Mouse (Mus musculus) adrenal gland (tissue): ENCODE measurements at regions not wholly inside any gene's neighbourhood (a gene's known extent, or its start where the extent isn't known, plus 50 kb on each side); places are given as distances from the start of the nearest gene placed in this dataset.

Experiments
- intact Hi-C: fragments of 180-260 bp; cut with DNase I; formaldehyde crosslinking; loops from one replicate; pipeline ENCODE4 v1.15.1; 2025

GRCm38 (mm10) chr12:107356211-107356610 lies 132.2 kb upstream of the 3110018I06Rik start:
- intact Hi-C loops: no loop called here

- intact Hi-C loops: no loop called here
These were observed 131.5 kb upstream of the 3110018I06Rik start for GRCm38 (mm10) chr12:107356974-107357373.

DNA sequence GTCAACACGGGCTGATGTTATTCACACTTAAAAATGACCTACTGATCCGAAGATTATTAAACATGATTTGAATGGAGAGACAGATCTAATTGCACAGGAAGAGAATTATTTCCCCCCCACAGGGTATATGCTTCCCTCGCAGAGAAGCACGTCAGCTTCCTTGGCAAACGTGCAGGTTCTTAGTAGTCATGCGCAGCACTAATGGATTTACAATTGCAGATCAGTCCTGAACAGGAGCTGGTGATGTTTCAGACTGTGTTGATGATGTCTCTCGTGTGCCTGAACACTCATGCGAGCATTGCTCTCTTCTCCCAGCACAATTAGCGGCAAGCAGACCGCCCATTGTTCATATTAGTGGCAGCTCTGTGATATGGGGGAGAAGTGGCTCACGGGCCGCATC lies 127.9 kb upstream of the 3110018I06Rik start:
- intact Hi-C loops: no loop called here

GRCm38 (mm10) chr12:107361606-107362005 lies 126.8 kb upstream of the 3110018I06Rik start:
- intact Hi-C loops: no loop called here

- intact Hi-C loops: no loop called here
These were observed 126.3 kb upstream of the 3110018I06Rik start for GRCm38 (mm10) chr12:107362120-107362519.

DNA sequence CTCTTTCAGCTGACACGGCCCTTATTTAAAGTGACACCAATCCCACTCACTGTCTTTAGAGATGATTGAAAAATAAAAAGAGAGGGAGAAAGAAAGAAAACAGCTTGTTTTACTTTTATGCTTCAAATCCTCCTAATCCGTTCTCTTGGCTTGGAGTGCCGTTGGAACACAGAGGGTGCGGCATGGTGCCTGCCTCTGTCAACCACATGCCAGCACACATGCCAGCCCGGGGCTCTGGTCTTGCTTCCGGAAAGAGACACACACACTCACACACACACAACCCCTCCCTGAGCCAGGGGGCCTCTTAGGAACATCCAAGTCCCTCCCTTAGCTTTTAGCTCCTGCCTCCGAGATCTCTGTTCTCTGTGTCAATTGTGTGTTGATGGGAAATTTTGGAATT lies 116.2 kb upstream of the 3110018I06Rik start:
- intact Hi-C loops: no loop called here

GRCm38 (mm10) chr12:107392050-107392795 lies 96.2 kb upstream of the 3110018I06Rik start:
- intact Hi-C loops: no loop called here

DNA sequence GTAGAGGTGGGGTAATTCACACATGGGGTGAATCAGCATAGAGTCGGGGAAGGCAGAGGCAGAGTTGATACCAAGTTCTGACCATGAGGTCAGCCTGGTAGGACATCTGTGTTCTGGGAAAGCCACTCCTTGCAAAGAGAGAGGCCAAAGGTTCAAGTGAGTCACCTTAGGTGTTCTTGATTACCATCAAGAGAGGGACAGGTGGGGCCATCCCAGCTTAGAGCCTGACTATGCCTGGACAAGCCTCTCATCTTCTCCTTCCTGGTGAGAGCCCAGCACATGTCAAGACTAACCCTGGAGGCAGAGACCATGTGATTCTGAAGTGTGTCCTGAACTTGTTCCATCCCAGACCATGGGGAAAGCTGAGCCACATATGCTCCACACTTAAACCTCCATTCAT lies 94.0 kb upstream of the 3110018I06Rik start:
- intact Hi-C loops: no loop called here

GRCm38 (mm10) chr12:107404821-107405220 lies 83.6 kb upstream of the 3110018I06Rik start:
- intact Hi-C loops: no loop called here

DNA sequence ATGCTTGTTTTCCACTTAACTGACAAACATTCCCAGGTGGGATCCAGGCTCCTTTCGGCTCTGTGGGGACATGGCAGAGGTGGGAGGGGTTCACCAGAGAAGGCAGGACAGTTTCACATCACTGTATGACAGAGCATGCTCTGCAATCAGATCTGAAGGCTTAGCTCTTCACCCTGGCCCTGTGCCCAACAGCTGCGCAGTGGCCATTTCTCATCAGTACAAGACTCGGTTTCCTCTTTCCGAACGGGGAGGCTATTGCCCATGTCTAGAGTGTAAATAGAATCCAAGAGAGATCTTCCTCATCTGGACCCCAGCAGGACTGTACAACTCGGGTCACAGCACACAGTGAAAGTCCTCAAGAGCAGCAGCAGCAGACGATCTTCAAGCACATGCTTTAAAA lies 64.5 kb upstream of the 3110018I06Rik start:
- intact Hi-C loops: no loop called here

DNA sequence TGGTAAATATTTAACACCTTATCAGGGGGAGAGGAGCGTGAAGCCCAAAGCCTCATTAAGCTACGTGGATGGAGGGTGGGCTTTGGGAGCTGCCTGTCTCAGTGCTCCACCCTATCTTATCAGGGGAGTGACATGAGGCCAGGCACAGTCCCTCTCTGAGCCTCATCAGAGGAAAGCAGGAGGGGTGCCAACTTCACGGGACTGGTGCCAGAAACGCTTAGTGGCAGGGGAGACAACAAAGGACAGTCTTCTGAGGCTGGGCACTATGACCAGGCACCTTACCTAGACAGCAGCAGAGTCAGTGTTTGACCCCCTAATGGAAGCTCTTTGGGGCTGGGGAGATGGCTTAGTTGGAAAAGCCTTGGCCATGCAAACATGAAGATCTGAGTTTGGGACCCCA lies 49.9 kb upstream of the 3110018I06Rik start:
- intact Hi-C loops: no loop called here
